Comparison of ENCODE assay signal across 8 mouse cellular contexts in the genomic region with DNA sequence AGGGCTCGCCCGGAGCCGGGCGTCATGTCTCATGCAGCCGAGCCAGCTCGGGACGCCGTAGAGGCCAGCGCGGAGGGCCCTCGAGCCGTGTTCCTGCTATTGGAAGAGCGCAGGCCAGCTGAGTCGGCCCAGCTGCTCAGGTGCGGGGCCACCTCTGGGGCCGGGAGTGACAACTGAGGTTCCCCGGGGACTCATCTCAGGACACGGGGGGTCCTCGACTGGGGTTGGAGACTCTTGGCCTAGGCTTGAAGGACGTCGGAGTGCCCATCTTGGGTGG. TPM values are rescaled to one million over a fixed set of nuclear protein-coding genes. Genes with fewer than 3 reads are reported as not detected.
DNase-seq lines count a peak whose midpoint lies in the region; ATAC-seq and TF ChIP-seq lines count a peak whose summit lies in the region.

No protein-coding gene starts in this region.

- no peaks in the 10 kb centered on the region for H3K27me3 ChIP-seq in heart, embryonic 13.5 days (replicated peaks)
- H3K27me3 ChIP-seq in E14TG2a.4 (ENCODE audit: insufficient read depth, low read length), result no peaks in the 10 kb centered on the region
- no peaks in the 10 kb centered on the region for H3K27me3 ChIP-seq in forebrain, embryonic 13.5 days
- no peaks in the 10 kb centered on the region for H3K27me3 ChIP-seq in liver, embryonic 15.5 days

- TF ChIP-seq CTCF in E14TG2a.4 (conservative IDR thresholded peaks at IDR 0.05; ENCODE audit: low read length), result no peak

- H3K9ac ChIP-seq in heart, embryonic 13.5 days, result peak overlapping the region; percentile 89
- peak overlapping the region; percentile 74 for H3K9ac ChIP-seq in forebrain, embryonic 13.5 days
- peak overlapping the region; percentile 67 for H3K9ac ChIP-seq in liver, embryonic 15.5 days

- H3K4me1 ChIP-seq in heart, embryonic 13.5 days, result peaks cover 22% of the 10 kb centered on the region
- peaks cover 21% of the 10 kb centered on the region for H3K4me1 ChIP-seq in E14TG2a.4 (replicated peaks; ENCODE audit: low read depth, low read length)
- H3K4me1 ChIP-seq in forebrain, embryonic 13.5 days, result peaks cover 21% of the 10 kb centered on the region
- peaks cover 41% of the 10 kb centered on the region for H3K4me1 ChIP-seq in liver, embryonic 15.5 days (replicated peaks)

- peak overlapping the region; percentile 75 for H3K4me2 ChIP-seq in heart, embryonic 13.5 days
- peak overlapping the region; percentile 70 for H3K4me2 ChIP-seq in forebrain, embryonic 13.5 days
- H3K4me2 ChIP-seq in liver, embryonic 15.5 days, result peak overlapping the region; percentile 81

- peak overlapping the region; percentile 84 for H3K27ac ChIP-seq in heart, embryonic 13.5 days (replicated peaks)
- no peak overlapping the region for H3K27ac ChIP-seq in forebrain, embryonic 13.5 days
- peak overlapping the region; percentile 80 for H3K27ac ChIP-seq in liver, embryonic 15.5 days (replicated peaks)

- H3K9me3 ChIP-seq in heart, embryonic 13.5 days, result no peaks in the 10 kb centered on the region
- no peaks in the 10 kb centered on the region for H3K9me3 ChIP-seq in E14TG2a.4 (ENCODE audit: low read length)
- H3K9me3 ChIP-seq in forebrain, embryonic 13.5 days (replicated peaks), result no peaks in the 10 kb centered on the region
- H3K9me3 ChIP-seq in liver, embryonic 15.5 days (replicated peaks), result no peaks in the 10 kb centered on the region

- no peak for DNase-seq in heart, postnatal 25 days (ENCODE audit: low spot score)
- no peak for DNase-seq in adipocyte (ENCODE audit: low spot score)
- DNase-seq in urinary bladder, postnatal 4 days (ENCODE audit: low spot score in 2 of 2), result no peak
- DNase-seq in kidney, adult 18-20 months, result no peak

- 11% methylated on average over 21 of the region's 21 CpGs for WGBS in heart, embryonic 13.5 days
- 17% methylated on average over 21 of the region's 21 CpGs for WGBS in forebrain, embryonic 13.5 days
- 22% methylated on average over 21 of the region's 21 CpGs for WGBS in liver, embryonic 15.5 days (ENCODE audit: insufficient replicate concordance)

- H3K4me3 ChIP-seq in heart, embryonic 13.5 days, result peak overlapping the region; percentile 76
- H3K4me3 ChIP-seq in E14TG2a.4 (replicated peaks; ENCODE audit: low read length), result peak overlapping the region; percentile 91
- H3K4me3 ChIP-seq in forebrain, embryonic 13.5 days, result peak overlapping the region; percentile 61
- peak overlapping the region; percentile 72 for H3K4me3 ChIP-seq in liver, embryonic 15.5 days (replicated peaks)

- intact Hi-C loops in heart, postnatal 25 days (cut with DNase I), result no loop called here

- ATAC-seq in heart, embryonic 13.5 days (ENCODE audit: extremely low read depth, insufficient number of reproducible peaks, low FRiP score, low TSS enrichment), result peak; percentile 3; the same call in 1 of the 2 replicates
- peak; percentile 7; the same call in 1 of the 2 replicates for ATAC-seq in forebrain, embryonic 13.5 days
- peak; percentile 50 for ATAC-seq in liver, embryonic 15.5 days (ENCODE audit: insufficient read depth)

- H3K36me3 ChIP-seq in heart, embryonic 13.5 days, result peaks cover 18% of the 10 kb centered on the region
- peaks cover 20% of the 10 kb centered on the region for H3K36me3 ChIP-seq in E14TG2a.4 (ENCODE audit: insufficient read depth, low read length)
- H3K36me3 ChIP-seq in forebrain, embryonic 13.5 days (ENCODE audit: poor library complexity, severe bottlenecking), result peaks cover 15% of the 10 kb centered on the region; the same call in 1 of the 2 replicates
- H3K36me3 ChIP-seq in liver, embryonic 15.5 days (replicated peaks), result peaks cover 14% of the 10 kb centered on the region; the same call in 1 of the 2 replicates

RNA-seq across cellular contexts. Expression of a gene that starts 0.5 kb away (rescaled TPM):
- 16.3 and 16.9 TPM in 2 replicates for polyA plus RNA-seq in heart, embryonic 13.5 days (2015; fragmentation: Nextera tagmentation; extraction: Ambion mirVana)
- 10 to 100 TPM; 15.0 to 16.8 TPM for total RNA-seq in heart, postnatal 25 days (2021)
- 20.0 and 23.8 TPM in 2 replicates for polyA plus RNA-seq in forebrain, embryonic 13.5 days (2015; fragmentation: Nextera tagmentation; extraction: Ambion mirVana)
- 9.2 and 11.8 TPM in 2 replicates for polyA plus RNA-seq in liver, embryonic 15.5 days (2015; fragmentation: Nextera tagmentation; extraction: Ambion mirVana)

RNA-seq across cellular contexts. Expression of a gene that starts 12.2 kb away (rescaled TPM):
- 5.6 and 6.1 TPM in 2 replicates for polyA plus RNA-seq in heart, embryonic 13.5 days (2015; fragmentation: Nextera tagmentation; extraction: Ambion mirVana)
- 1 to 10 TPM in 1 of 2 experiments, under 1 TPM in 1; 0.91 to 2.0 TPM for total RNA-seq in heart, postnatal 25 days (2021)
- polyA plus RNA-seq in forebrain, embryonic 13.5 days (2015; fragmentation: Nextera tagmentation; extraction: Ambion mirVana), result 30.4 and 33.8 TPM in 2 replicates
- polyA plus RNA-seq in liver, embryonic 15.5 days (2015; fragmentation: Nextera tagmentation; extraction: Ambion mirVana), result 0.92 and 1.5 TPM in 2 replicates

RNA-seq across cellular contexts. Expression of a gene that starts 26.7 kb away (rescaled TPM):
- 26.7 and 27.3 TPM in 2 replicates for polyA plus RNA-seq in heart, embryonic 13.5 days (2015; fragmentation: Nextera tagmentation; extraction: Ambion mirVana)
- 10 to 100 TPM; 24.7 to 26.9 TPM for total RNA-seq in heart, postnatal 25 days (2021)
- 71.6 and 82.6 TPM in 2 replicates for polyA plus RNA-seq in forebrain, embryonic 13.5 days (2015; fragmentation: Nextera tagmentation; extraction: Ambion mirVana)
- 25.5 and 27.4 TPM in 2 replicates for polyA plus RNA-seq in liver, embryonic 15.5 days (2015; fragmentation: Nextera tagmentation; extraction: Ambion mirVana)

RNA-seq across cellular contexts. Expression of a gene that starts 34.6 kb away (rescaled TPM):
- 42.4 and 42.5 TPM in 2 replicates for polyA plus RNA-seq in heart, embryonic 13.5 days (2015; fragmentation: Nextera tagmentation; extraction: Ambion mirVana)
- total RNA-seq in heart, postnatal 25 days (2021), result 1 to 10 TPM; 6.5 to 6.9 TPM
- 91.9 and 93.3 TPM in 2 replicates for polyA plus RNA-seq in forebrain, embryonic 13.5 days (2015; fragmentation: Nextera tagmentation; extraction: Ambion mirVana)
- 5.6 and 5.8 TPM in 2 replicates for polyA plus RNA-seq in liver, embryonic 15.5 days (2015; fragmentation: Nextera tagmentation; extraction: Ambion mirVana)

RNA-seq across cellular contexts. Expression of a gene that starts 40.8 kb away (rescaled TPM):
- polyA plus RNA-seq in heart, embryonic 13.5 days (2015; fragmentation: Nextera tagmentation; extraction: Ambion mirVana), result 0.27 and 0.74 TPM in 2 replicates
- total RNA-seq in heart, postnatal 25 days (2021), result under 1 TPM in 1 of 2 experiments, not detected in 1; 0.42 TPM
- polyA plus RNA-seq in forebrain, embryonic 13.5 days (2015; fragmentation: Nextera tagmentation; extraction: Ambion mirVana), result 0.53 and 0.67 TPM in 2 replicates
- 0.31 TPM in 1 of 2 replicates, not detected in the other for polyA plus RNA-seq in liver, embryonic 15.5 days (2015; fragmentation: Nextera tagmentation; extraction: Ambion mirVana)
